Mouse (Mus musculus) intestine, embryonic 14.5 days (tissue): ENCODE data around the gene Pard3. TPM values are rescaled to one million over a fixed set of nuclear protein-coding genes. Genes with fewer than 3 reads are reported as not detected.

Source experiments
- ATAC-seq: fragments of 200-750 bp; cut with Nextera tagmentation; replicated peaks from 2 replicates; pipeline ENCODE4 v1.8.0; 2017; ENCODE audit warnings: low read depth, moderate number of reproducible peaks, moderate TSS enrichment, moderate library complexity; ENCODE audit not compliant: low FRiP score, low TSS enrichment
- DNase-seq: peaks from one replicate; pipeline ENCODE4 v3.0.0-alpha.2; 2018; ENCODE audit warnings: low spot score
- H3K27ac ChIP-seq: fragments of 300-500 bp; sonication (generic); 2 replicates; pipeline ENCODE4 v1.5.1; 2014; ENCODE audit warnings: low read depth, mild to moderate bottlenecking, control low read depth
- H3K27me3 ChIP-seq: fragments of 300-500 bp; sonication (generic); replicated peaks from 2 replicates; pipeline ENCODE4 v1.6.1; 2014; ENCODE audit warnings: low read length, control low read depth; ENCODE audit not compliant: control insufficient read depth, insufficient read depth
- H3K36me3 ChIP-seq: fragments of 300-500 bp; sonication (generic); 2 replicates; pipeline ENCODE4 v1.6.1; 2014; ENCODE audit warnings: low read length, control low read depth; ENCODE audit not compliant: control insufficient read depth, insufficient read depth
- H3K4me1 ChIP-seq: fragments of 300-500 bp; sonication (generic); replicated peaks from 2 replicates; pipeline ENCODE4 v1.6.1; 2014; ENCODE audit warnings: low read length, control low read depth, mixed read lengths; ENCODE audit not compliant: control insufficient read depth, insufficient read depth
- H3K4me2 ChIP-seq: fragments of 300-500 bp; sonication (generic); 2 replicates; pipeline ENCODE4 v1.6.1; 2014; ENCODE audit warnings: low read length
- H3K4me3 ChIP-seq: fragments of 300-500 bp; sonication (generic); 2 replicates; pipeline ENCODE4 v1.5.1; 2014; ENCODE audit warnings: low read depth, low read length, control low read depth, mixed read lengths
- H3K9ac ChIP-seq: fragments of 300-500 bp; sonication (generic); 2 replicates; pipeline ENCODE4 v1.6.1; 2014; ENCODE audit warnings: mild to moderate bottlenecking, low read length
- H3K9me3 ChIP-seq: fragments of 300-500 bp; sonication (generic); 2 replicates; pipeline ENCODE4 v1.6.1; 2016; ENCODE audit warnings: low read length, control low read depth; ENCODE audit not compliant: control insufficient read depth
- WGBS: fragments of 180-500 bp; shearing (Covaris S2); extraction: QIAGEN DNeasy Blood & Tissue Kit; methylation state at CpG from one replicate; pipeline ENCODE4 v1.1.7; 2014; 5-methylcytosine and 5-hydroxymethylcytosine counted together
- polyA plus RNA-seq: library from polyadenylated mRNA; unstranded; fragments of >200 nt; fragmentation: Nextera tagmentation; extraction: Ambion mirVana; gene quantifications from 2 replicates; pipeline ENCODE4 v1.2.1, GENCODE M21; 2014

Gene Pard3
- polyA plus RNA-seq, 1 experiment from 2014 or later, result 36.6 TPM

DNA sequence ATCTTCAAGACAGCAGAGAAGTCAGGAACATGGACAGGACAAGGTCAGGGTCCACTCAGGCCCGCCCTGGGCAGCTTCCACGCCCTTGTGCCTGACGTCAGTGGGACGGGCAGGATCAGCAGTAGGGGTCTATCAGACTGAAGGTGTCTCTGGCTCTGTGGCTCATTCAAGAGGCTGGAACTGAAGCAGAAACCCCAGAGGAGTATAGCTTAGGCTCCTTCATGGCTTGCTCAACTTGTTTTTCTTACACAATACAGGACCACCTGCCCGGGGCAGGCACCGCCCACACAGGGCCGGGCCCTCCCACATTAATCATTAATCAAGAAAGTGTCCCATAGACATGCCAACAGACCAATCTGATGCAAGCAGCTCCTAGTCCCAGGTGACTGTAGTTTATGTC, 12.8 kb downstream of the Pard3 start:
- H3K36me3 ChIP-seq, result no peaks in the 10 kb centered on the region
- H3K4me1 ChIP-seq, result peaks cover 69% of the 10 kb centered on the region
- DNase-seq (peak; percentile 75), ATAC-seq (peak; percentile 85)
- no peak overlapping the region for H3K9ac ChIP-seq
- 57% methylated on average over 7 of the region's 7 CpGs for WGBS
- H3K4me2 ChIP-seq, result peak overlapping the region; percentile 20; the same call in 1 of the 2 replicates
- H3K27ac ChIP-seq, result no peak overlapping the region
- H3K9me3 ChIP-seq, result no peaks in the 10 kb centered on the region
- H3K27me3 ChIP-seq, result no peaks in the 10 kb centered on the region
- 0 out of 2 replicates have a peak overlapping the region, but pooled peaks have one; percentile 4 for H3K4me3 ChIP-seq

DNA sequence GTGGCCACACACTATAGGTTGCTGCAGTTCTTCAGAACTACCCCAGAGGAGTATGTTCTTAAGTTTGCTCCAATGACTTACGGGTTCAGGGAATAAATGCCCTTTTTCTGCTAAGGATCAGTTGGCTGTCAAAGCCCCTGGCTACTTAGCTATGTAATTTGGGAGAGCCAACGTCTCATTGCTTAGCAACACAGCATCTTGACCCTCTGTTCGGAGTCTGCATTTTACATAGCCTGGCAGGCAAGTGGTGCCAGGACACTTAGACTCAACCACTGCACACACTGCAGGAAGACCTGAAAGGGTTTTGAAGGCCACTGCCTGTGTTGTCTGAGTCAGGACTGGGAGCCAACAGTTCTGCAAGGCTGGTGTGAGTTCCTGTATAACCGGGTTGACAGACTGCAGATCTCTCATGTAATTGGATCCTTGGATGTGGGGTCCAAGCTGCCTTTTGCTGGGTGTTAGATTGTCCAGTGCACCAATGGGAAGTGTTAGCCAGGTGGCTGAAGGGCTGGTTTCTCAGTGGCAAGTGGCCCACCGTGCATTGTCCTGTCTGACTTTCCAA, 15.6 kb downstream of the Pard3 start:
- no peak overlapping the region for H3K4me2 ChIP-seq
- H3K9ac ChIP-seq, result no peak overlapping the region
- H3K27me3 ChIP-seq, result no peaks in the 10 kb centered on the region
- H3K36me3 ChIP-seq, result no peaks in the 10 kb centered on the region
- peaks cover 53% of the 10 kb centered on the region for H3K4me1 ChIP-seq
- H3K27ac ChIP-seq, result no peak overlapping the region
- H3K9me3 ChIP-seq, result no peaks in the 10 kb centered on the region
- ATAC-seq (no peak), DNase-seq (no peak)
- H3K4me3 ChIP-seq, result no peak overlapping the region
- WGBS, result 34% methylated on average over 5 of the region's 5 CpGs

DNA sequence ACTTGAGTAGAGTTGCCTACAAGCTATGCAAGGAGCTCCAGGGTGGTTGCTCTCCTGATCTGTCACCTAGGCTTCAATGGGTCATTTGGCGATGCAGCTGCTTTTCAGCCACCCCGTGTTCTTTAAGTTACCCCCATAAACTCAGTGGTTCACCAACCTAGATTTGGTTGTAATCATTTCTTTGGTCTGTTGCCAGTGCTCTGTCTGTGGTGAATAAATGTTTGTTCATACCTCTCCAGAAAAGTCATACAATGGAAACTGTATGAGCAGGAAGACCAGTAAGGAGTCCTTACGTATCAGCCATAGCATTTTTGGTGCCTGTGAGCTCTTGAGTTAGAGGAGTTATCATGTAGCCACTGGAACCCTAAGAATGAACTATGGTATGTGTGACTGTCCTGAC, 17.6 kb downstream of the Pard3 start:
- Histone ChIP-seq H3K4me3 (no peak overlapping the region), H3K4me2 (no peak overlapping the region), H3K4me1 (peaks cover 41% of the 10 kb centered on the region), H3K36me3 (no peaks in the 10 kb centered on the region), H3K9me3 (no peaks in the 10 kb centered on the region), H3K27ac (no peak overlapping the region), H3K27me3 (no peaks in the 10 kb centered on the region), H3K9ac (no peak overlapping the region)
- 73% methylated on average over 3 of the region's 3 CpGs for WGBS
- DNase-seq (no peak), ATAC-seq (no peak)

DNA sequence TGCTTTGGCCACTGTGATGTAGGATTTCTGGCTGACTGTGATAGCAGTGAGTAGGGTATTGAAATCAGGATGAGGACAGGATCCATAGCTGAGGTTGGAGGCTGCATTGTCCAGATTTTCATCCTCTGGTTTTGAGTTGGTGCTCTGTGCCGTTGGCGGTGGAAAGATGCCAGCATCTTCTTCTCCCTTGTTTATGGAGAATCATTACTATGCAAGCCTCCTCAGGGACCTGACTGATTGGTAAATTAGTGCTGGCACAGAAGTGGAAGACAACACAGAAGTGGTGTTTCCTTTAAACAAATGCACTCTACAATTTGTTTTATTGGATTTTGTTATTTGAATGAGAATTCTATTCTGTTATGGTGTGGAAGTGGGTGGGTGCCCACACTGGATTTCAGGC, 18.8 kb downstream of the Pard3 start:
- 84% methylated on average over 2 of the region's 2 CpGs for WGBS
- Histone ChIP-seq H3K27me3 (no peaks in the 10 kb centered on the region), H3K4me3 (no peak overlapping the region), H3K27ac (no peak overlapping the region), H3K9me3 (no peaks in the 10 kb centered on the region), H3K4me1 (peaks cover 43% of the 10 kb centered on the region), H3K36me3 (no peaks in the 10 kb centered on the region), H3K9ac (no peak overlapping the region), H3K4me2 (no peak overlapping the region)
- ATAC-seq, result no peak
- no peak for DNase-seq

DNA sequence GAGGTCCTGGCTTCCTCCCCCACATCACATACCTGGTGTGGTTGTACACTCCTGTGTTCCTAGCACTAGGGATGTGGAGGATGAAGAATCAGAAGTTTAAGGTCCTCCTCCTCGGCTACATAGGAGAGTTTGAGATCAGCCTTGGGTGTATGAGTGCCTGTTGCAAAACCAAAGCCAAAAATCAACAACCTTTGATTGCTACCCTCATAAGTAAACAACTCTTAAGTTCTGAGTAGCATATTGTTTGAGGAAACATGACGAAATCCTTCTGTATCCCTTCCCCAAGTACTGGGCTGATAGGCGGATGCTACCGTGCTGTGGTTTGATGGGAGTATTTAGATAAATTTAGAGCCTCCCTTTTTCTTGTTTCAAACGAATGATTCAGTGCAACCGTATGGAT, 20.9 kb downstream of the Pard3 start:
- Histone ChIP-seq H3K4me2 (no peak overlapping the region), H3K27ac (no peak overlapping the region)
- no peak for ATAC-seq

DNA sequence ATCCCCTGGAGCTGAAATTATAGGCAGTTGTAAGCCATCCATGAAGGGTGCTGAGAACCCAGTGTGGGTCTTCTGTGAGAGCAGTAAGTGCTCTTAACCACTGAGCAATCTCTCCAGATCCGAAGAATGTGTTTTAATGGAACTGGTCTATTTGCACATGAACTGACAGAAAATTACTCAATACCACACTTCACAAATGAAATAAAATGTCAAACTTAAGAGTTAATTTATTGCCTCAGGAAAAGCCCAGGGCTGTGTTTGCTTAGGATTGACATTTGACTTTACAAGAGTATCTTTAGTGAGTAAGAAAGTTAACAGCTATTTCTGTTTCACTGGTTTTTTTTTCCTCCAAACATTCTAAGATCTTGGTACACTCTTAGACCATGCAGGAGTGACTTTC, 23.7 kb downstream of the Pard3 start:
- WGBS, result 40% methylated on average over 1 of the region's 1 CpGs
- Histone ChIP-seq H3K27ac (no peak overlapping the region), H3K4me2 (no peak overlapping the region)

More for the DNA sequence above, 20.9 kb downstream of the Pard3 start:
- Histone ChIP-seq H3K4me3 (no peak overlapping the region), H3K9me3 (no peaks in the 10 kb centered on the region), H3K9ac (no peak overlapping the region), H3K36me3 (no peaks in the 10 kb centered on the region), H3K27me3 (no peaks in the 10 kb centered on the region), H3K4me1 (peaks cover 43% of the 10 kb centered on the region)
- DNase-seq, result no peak
- WGBS, result 62% methylated on average over 6 of the region's 6 CpGs

DNA sequence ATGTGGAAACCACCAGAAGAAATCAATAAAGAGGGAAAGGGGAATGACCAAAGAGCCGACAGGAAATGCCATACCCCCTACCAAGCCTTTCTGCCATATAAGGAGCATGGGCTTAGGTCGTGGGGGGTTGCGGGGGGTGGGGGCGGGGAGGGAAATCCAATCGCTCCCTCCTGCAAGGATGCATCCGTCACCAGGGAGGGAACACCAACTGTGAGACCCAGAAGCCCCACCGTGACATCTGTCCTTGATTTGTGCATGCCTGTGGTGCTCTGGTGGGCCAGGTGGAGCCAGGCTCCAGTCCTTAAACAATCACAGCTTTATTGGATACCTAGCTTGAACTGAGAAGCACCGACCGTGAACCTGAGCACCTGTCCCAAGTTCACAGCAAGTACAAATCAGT, 24.7 kb downstream of the Pard3 start:
- H3K4me3 ChIP-seq, result no peak overlapping the region
- no peaks in the 10 kb centered on the region for H3K9me3 ChIP-seq
- H3K36me3 ChIP-seq, result no peaks in the 10 kb centered on the region
- 8% methylated on average over 8 of the region's 9 CpGs for WGBS
- peaks cover 55% of the 10 kb centered on the region for H3K4me1 ChIP-seq
- ATAC-seq, result no peak
- DNase-seq, result no peak
- H3K27me3 ChIP-seq, result no peaks in the 10 kb centered on the region
- H3K27ac ChIP-seq, result no peak overlapping the region
- no peak overlapping the region for H3K9ac ChIP-seq
- H3K4me2 ChIP-seq, result 0 out of 2 replicates have a peak overlapping the region, but pooled peaks have one; percentile 7

More for the DNA sequence above, 23.7 kb downstream of the Pard3 start:
- Histone ChIP-seq H3K27me3 (no peaks in the 10 kb centered on the region), H3K4me3 (no peak overlapping the region), H3K9ac (no peak overlapping the region), H3K4me1 (peaks cover 48% of the 10 kb centered on the region), H3K9me3 (no peaks in the 10 kb centered on the region), H3K36me3 (no peaks in the 10 kb centered on the region)
- DNase-seq, result no peak
- no peak for ATAC-seq

DNA sequence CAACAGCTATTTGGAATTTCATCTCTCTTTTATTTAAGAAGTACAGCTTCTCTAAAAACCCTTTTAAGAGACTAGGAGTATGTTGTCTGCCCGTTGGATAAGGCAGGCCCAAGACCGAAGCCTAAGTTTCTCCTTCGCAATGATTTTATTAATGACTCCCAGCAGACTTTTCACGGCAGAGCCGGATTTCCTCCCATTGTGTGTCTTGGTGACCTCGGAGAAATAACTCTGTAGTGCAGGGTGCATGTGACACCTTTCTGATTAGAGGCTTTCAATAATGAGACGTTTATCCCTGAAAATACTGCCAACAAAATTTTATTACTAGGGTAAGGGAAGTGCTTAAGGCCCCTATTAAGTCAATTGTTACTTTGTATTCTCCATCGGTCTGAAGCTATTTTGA, 25.3 kb downstream of the Pard3 start:
- Histone ChIP-seq H3K4me2 (no peak overlapping the region), H3K4me1 (peaks cover 55% of the 10 kb centered on the region), H3K27me3 (no peaks in the 10 kb centered on the region), H3K27ac (no peak overlapping the region), H3K36me3 (no peaks in the 10 kb centered on the region), H3K9ac (no peak overlapping the region), H3K4me3 (no peak overlapping the region), H3K9me3 (no peaks in the 10 kb centered on the region)
- ATAC-seq (no peak), DNase-seq (no peak)
- 47% methylated on average over 8 of the region's 8 CpGs for WGBS

DNA sequence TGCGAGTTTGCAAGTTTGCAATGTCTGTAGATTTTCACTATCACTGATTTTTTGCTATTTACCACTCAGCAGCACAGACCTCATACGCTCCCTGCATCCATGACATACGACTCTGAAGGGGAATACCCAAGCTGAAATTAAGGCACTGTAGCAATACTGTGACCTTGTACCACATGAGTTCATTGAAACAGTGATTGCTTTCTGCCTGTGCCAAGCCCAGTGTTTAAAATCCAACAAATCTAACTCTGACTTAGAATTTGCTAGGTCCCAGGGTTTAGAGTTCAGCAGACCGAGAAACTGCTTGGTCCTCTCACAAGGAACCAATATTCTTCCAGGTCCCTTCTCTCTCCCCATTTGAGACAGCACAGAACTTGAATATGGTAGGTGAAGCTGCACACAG, 26.7 kb downstream of the Pard3 start:
- Histone ChIP-seq H3K4me3 (no peak overlapping the region), H3K9me3 (no peaks in the 10 kb centered on the region), H3K9ac (no peak overlapping the region), H3K27ac (no peak overlapping the region), H3K4me1 (peaks cover 52% of the 10 kb centered on the region), H3K27me3 (no peaks in the 10 kb centered on the region), H3K4me2 (no peak overlapping the region), H3K36me3 (no peaks in the 10 kb centered on the region)
- ATAC-seq, result no peak
- 81% methylated on average over 4 of the region's 4 CpGs for WGBS
- DNase-seq, result no peak
